Mouse (Mus musculus): ENCODE results near the gene Kpnb1. TPM values are rescaled to one million over a fixed set of nuclear protein-coding genes. Genes with fewer than 3 reads are reported as not detected.

Gene Kpnb1
- polyA plus RNA-seq, 1 experiment from 2014 or later, result 63.6 TPM

DNA sequence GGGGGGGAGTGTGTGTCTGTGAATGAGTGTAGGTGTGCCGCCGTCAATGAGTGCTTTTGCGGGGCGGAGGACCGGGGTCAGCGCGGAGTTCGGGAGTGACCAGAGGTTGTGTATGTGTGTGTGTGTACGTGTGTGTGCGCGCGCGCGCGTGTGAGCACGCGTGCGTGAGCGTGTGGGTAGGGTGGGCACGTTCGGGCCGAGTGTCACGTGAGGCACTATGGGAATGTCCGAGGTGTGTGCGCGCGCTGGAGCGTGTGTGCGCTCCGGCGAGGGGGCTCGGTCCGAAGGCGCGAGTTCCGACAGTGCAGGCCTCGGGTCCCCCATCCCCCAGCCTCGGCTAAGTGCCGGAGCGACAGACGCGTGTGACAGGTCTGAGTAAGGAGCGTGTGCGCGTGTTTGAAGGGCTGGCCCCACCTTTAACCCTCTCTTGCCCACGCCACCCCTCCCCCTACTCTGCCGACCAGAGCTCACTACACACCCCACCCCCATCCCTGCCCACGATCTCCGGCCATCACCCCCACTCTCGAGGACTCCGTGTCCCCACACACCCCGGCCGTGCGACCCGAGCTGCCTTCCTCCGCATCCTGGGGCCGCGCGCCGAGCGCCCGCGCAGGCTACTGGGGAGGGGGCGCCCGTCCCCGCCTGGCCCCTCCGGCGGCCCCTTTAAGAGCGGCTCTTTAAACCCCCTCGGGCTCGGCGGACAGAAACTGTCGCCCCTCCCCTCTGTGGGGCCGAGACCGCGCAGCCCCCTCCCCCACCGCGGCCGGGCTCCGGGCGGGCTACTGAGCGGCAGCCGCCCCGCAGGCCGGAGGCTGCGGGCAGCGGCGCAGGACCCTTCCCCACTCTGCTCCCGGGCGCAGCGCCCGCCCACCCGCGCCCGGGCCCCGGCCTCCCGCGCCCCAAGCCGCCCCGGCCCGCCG lies 37.0 kb downstream of the Kpnb1 start:
- H3K9me3 ChIP-seq (replicated peaks; ENCODE audit: control insufficient read depth, low read length), result no peaks in the 10 kb centered on the region
- peak; percentile 58 for ATAC-seq (replicated peaks; ENCODE audit: insufficient number of reproducible peaks, low FRiP score, low TSS enrichment)
- H3K4me1 ChIP-seq (ENCODE audit: control insufficient read depth, insufficient read depth, low read length), result peaks cover 24% of the 10 kb centered on the region
- peak overlapping the region; percentile 91 for H3K27ac ChIP-seq (ENCODE audit: low read depth, low read length)
- under 1% methylated on average over 81 of the region's 102 CpGs for WGBS (ENCODE audit: insufficient replicate concordance)
- H3K4me3 ChIP-seq (ENCODE audit: low read depth, low read length), result peak overlapping the region; percentile 75
- H3K27me3 ChIP-seq (ENCODE audit: control insufficient read depth, insufficient read depth, low read length), result peaks cover 6% of the 10 kb centered on the region; the same call in 1 of the 2 replicates
- H3K4me2 ChIP-seq, result peak overlapping the region; percentile 94
- peak overlapping the region; percentile 74 for H3K9ac ChIP-seq (ENCODE audit: low read depth, low read length)
- peaks cover 9% of the 10 kb centered on the region for H3K36me3 ChIP-seq (ENCODE audit: control insufficient read depth, insufficient read depth, low read length)

DNA sequence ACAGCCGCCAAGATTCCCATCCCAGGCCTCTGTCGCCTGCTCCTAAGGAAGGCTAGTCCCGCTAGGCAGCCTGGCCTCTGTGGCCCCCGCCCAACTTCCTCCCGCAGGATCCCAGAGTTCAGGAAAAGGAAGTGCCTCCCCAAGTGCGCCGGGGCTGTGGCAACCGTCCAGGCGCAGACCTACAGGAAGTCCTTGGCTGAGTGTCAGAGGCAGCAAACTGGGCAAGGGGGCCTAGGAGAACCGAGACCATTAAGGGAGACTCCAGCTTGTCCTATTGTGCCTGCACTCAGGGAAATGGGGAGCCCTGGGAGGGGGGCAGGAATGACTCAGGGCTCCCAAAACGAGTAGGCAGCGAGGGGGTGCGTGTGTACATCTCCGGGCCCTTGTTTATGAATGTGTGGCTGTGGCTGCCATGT lies 37.7 kb downstream of the Kpnb1 start:
- peak; percentile 46 for ATAC-seq (replicated peaks; ENCODE audit: insufficient number of reproducible peaks, low FRiP score, low TSS enrichment)

GRCm38 (mm10) chr11:97149026-97149425 lies 38.7 kb downstream of the Kpnb1 start:
- Histone ChIP-seq H3K9me3 (replicated peaks; ENCODE audit: control insufficient read depth, low read length) (no peaks in the 10 kb centered on the region), H3K4me3 (ENCODE audit: low read depth, low read length) (peak overlapping the region; percentile 75), H3K27me3 (ENCODE audit: control insufficient read depth, insufficient read depth, low read length) (peaks cover 6% of the 10 kb centered on the region; the same call in 1 of the 2 replicates), H3K4me2 (peak overlapping the region; percentile 94), H3K4me1 (ENCODE audit: control insufficient read depth, insufficient read depth, low read length) (peaks cover 28% of the 10 kb centered on the region), H3K9ac (ENCODE audit: low read depth, low read length) (peak overlapping the region; percentile 52; the same call in 1 of the 2 replicates), H3K27ac (ENCODE audit: low read depth, low read length) (peak overlapping the region; percentile 91), H3K36me3 (ENCODE audit: control insufficient read depth, insufficient read depth, low read length) (0 out of 2 replicates have a peak, but pooled peaks cover 3% of the 10 kb centered on the region)
- ATAC-seq (replicated peaks; ENCODE audit: insufficient number of reproducible peaks, low FRiP score, low TSS enrichment), result no peak
- WGBS (ENCODE audit: insufficient replicate concordance), result 23% methylated on average over 9 of the region's 9 CpGs

More for the DNA sequence above, 37.7 kb downstream of the Kpnb1 start:
- H3K36me3 ChIP-seq (ENCODE audit: control insufficient read depth, insufficient read depth, low read length), result peaks cover 3% of the 10 kb centered on the region
- peaks cover 6% of the 10 kb centered on the region; the same call in 1 of the 2 replicates for H3K27me3 ChIP-seq (ENCODE audit: control insufficient read depth, insufficient read depth, low read length)
- peak overlapping the region; percentile 75 for H3K4me3 ChIP-seq (ENCODE audit: low read depth, low read length)
- no peaks in the 10 kb centered on the region for H3K9me3 ChIP-seq (replicated peaks; ENCODE audit: control insufficient read depth, low read length)
- peak overlapping the region; percentile 91 for H3K27ac ChIP-seq (ENCODE audit: low read depth, low read length)
- peak overlapping the region; percentile 94 for H3K4me2 ChIP-seq
- WGBS (ENCODE audit: insufficient replicate concordance), result 2% methylated on average over 14 of the region's 14 CpGs
- H3K4me1 ChIP-seq (ENCODE audit: control insufficient read depth, insufficient read depth, low read length), result peaks cover 28% of the 10 kb centered on the region
- H3K9ac ChIP-seq (ENCODE audit: low read depth, low read length), result peak overlapping the region; percentile 74

DNA sequence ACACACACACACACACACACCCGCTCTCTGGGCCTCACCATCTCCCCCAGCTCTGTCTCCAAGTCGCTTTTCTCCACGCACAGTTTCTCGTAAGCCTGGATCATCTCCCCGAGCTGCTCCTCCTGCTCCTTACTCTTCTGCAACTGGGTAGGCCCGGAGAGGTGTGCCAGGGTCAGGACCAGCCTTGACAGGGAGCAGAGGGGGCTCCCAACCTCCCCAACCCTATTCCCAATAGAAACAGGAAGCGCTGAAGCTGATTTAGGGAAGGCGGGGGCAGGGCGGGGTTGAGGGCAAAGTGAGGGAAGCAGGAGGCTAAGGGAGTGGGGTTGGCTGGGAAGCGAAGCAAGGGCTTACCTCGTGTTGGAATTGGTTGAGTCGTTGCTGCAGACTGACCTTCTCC lies 39.1 kb downstream of the Kpnb1 start:
- Histone ChIP-seq H3K27me3 (ENCODE audit: control insufficient read depth, insufficient read depth, low read length) (peaks cover 6% of the 10 kb centered on the region; the same call in 1 of the 2 replicates), H3K4me1 (ENCODE audit: control insufficient read depth, insufficient read depth, low read length) (peaks cover 28% of the 10 kb centered on the region), H3K9ac (ENCODE audit: low read depth, low read length) (peak overlapping the region; percentile 52), H3K36me3 (ENCODE audit: control insufficient read depth, insufficient read depth, low read length) (0 out of 2 replicates have a peak, but pooled peaks cover 3% of the 10 kb centered on the region), H3K4me3 (ENCODE audit: low read depth, low read length) (peak overlapping the region; percentile 75), H3K27ac (ENCODE audit: low read depth, low read length) (no peak overlapping the region), H3K4me2 (peak overlapping the region; percentile 94), H3K9me3 (replicated peaks; ENCODE audit: control insufficient read depth, low read length) (no peaks in the 10 kb centered on the region)
- no peak for ATAC-seq (replicated peaks; ENCODE audit: insufficient number of reproducible peaks, low FRiP score, low TSS enrichment)
- 31% methylated on average over 12 of the region's 12 CpGs for WGBS (ENCODE audit: insufficient replicate concordance)

DNA sequence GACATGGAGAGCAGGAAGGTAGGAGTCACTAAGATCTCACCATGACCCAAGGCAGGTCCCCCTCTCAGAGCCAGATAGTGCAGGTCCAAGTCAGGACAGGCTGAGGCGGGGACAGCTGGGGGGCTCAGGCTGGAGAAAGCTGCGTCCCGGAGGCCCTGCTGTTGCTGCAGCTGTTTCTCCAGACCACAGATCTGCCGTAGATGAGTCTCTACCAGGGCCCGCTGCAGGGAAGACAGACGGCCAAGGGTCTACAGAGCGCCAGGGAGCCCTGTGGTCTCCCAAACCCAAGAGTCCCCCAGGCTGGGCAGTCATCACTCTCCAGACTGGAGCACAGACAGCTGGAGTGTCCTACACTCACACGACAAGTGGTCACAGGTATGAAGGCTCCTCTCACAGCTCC lies 40.3 kb downstream of the Kpnb1 start:
- no peaks in the 10 kb centered on the region for H3K9me3 ChIP-seq (replicated peaks; ENCODE audit: control insufficient read depth, low read length)
- ATAC-seq (replicated peaks; ENCODE audit: insufficient number of reproducible peaks, low FRiP score, low TSS enrichment), result no peak
- no peak overlapping the region for H3K4me3 ChIP-seq (ENCODE audit: low read depth, low read length)
- no peak overlapping the region for H3K9ac ChIP-seq (ENCODE audit: low read depth, low read length)
- peaks cover 26% of the 10 kb centered on the region for H3K4me1 ChIP-seq (ENCODE audit: control insufficient read depth, insufficient read depth, low read length)
- no peak overlapping the region for H3K27ac ChIP-seq (ENCODE audit: low read depth, low read length)
- 69% methylated on average over 8 of the region's 8 CpGs for WGBS (ENCODE audit: insufficient replicate concordance)
- H3K36me3 ChIP-seq (ENCODE audit: control insufficient read depth, insufficient read depth, low read length), result 0 out of 2 replicates have a peak, but pooled peaks cover 3% of the 10 kb centered on the region
- peak overlapping the region; percentile 94; the same call in 1 of the 2 replicates for H3K4me2 ChIP-seq
- H3K27me3 ChIP-seq (ENCODE audit: control insufficient read depth, insufficient read depth, low read length), result peaks cover 6% of the 10 kb centered on the region; the same call in 1 of the 2 replicates

GRCm38 (mm10) chr11:97146724-97147123 lies 41.0 kb downstream of the Kpnb1 start:
- no peak overlapping the region for H3K4me3 ChIP-seq (ENCODE audit: low read depth, low read length)
- H3K4me2 ChIP-seq, result peak overlapping the region; percentile 34
- peaks cover 21% of the 10 kb centered on the region for H3K4me1 ChIP-seq (ENCODE audit: control insufficient read depth, insufficient read depth, low read length)
- 0 out of 2 replicates have a peak, but pooled peaks cover 3% of the 10 kb centered on the region for H3K36me3 ChIP-seq (ENCODE audit: control insufficient read depth, insufficient read depth, low read length)
- H3K9me3 ChIP-seq (replicated peaks; ENCODE audit: control insufficient read depth, low read length), result no peaks in the 10 kb centered on the region
- 4% methylated on average over 8 of the region's 8 CpGs for WGBS (ENCODE audit: insufficient replicate concordance)
- H3K27ac ChIP-seq (ENCODE audit: low read depth, low read length), result no peak overlapping the region
- H3K27me3 ChIP-seq (ENCODE audit: control insufficient read depth, insufficient read depth, low read length), result peaks cover 8% of the 10 kb centered on the region
- no peak overlapping the region for H3K9ac ChIP-seq (ENCODE audit: low read depth, low read length)
- ATAC-seq (replicated peaks; ENCODE audit: insufficient number of reproducible peaks, low FRiP score, low TSS enrichment), result no peak

DNA sequence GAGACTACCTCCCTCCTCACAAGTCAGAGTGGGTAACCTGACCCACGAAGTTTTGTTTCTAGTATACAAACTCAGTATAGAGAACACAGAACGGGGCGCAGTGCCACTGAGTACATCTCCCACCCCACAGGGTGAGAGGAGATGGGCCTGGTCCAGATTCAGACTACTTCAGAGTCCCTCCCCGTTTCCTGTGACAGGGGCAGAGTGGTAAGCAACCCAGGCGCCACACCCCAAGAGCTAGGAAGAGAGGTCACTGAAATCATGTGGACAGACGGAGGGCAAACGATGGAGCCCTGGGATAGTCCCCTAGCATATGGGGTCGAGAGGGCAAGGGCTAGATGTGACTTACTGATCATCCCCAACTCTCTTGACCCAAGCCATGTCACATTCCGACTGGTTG lies 41.7 kb downstream of the Kpnb1 start:
- no peak overlapping the region for H3K9ac ChIP-seq (ENCODE audit: low read depth, low read length)
- H3K9me3 ChIP-seq (replicated peaks; ENCODE audit: control insufficient read depth, low read length), result no peaks in the 10 kb centered on the region
- H3K36me3 ChIP-seq (ENCODE audit: control insufficient read depth, insufficient read depth, low read length), result peaks cover 5% of the 10 kb centered on the region; the same call in 1 of the 2 replicates
- no peak for ATAC-seq (replicated peaks; ENCODE audit: insufficient number of reproducible peaks, low FRiP score, low TSS enrichment)
- no peak overlapping the region for H3K4me2 ChIP-seq
- H3K4me1 ChIP-seq (ENCODE audit: control insufficient read depth, insufficient read depth, low read length), result peaks cover 18% of the 10 kb centered on the region
- H3K27me3 ChIP-seq (ENCODE audit: control insufficient read depth, insufficient read depth, low read length), result peaks cover 16% of the 10 kb centered on the region
- no peak overlapping the region for H3K27ac ChIP-seq (ENCODE audit: low read depth, low read length)
- WGBS (ENCODE audit: insufficient replicate concordance), result 65% methylated on average over 9 of the region's 9 CpGs
- no peak overlapping the region for H3K4me3 ChIP-seq (ENCODE audit: low read depth, low read length)

DNA sequence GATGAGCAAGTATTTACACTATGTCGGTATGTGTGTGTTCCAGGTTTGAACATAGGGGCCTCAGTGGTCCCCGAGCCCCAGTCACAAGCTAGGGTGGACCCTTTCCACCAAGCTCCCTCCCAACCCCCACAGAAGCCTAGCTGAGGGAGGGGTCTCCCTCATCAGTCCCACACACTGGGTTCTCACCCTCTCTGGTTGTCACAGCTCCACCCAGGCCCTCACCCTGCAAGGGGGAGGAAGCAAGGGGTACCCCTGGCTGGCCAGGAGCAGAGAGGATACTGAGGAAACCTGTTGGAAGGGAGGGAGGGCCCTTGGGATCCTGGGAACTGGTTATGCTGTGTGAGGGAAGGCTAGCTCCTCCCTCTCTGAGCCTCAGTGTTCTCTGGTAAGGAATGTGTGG lies 42.4 kb downstream of the Kpnb1 start:
- Histone ChIP-seq H3K36me3 (ENCODE audit: control insufficient read depth, insufficient read depth, low read length) (peaks cover 5% of the 10 kb centered on the region; the same call in 1 of the 2 replicates), H3K9me3 (replicated peaks; ENCODE audit: control insufficient read depth, low read length) (no peaks in the 10 kb centered on the region), H3K27me3 (ENCODE audit: control insufficient read depth, insufficient read depth, low read length) (peaks cover 22% of the 10 kb centered on the region), H3K9ac (ENCODE audit: low read depth, low read length) (no peak overlapping the region), H3K4me1 (ENCODE audit: control insufficient read depth, insufficient read depth, low read length) (peaks cover 18% of the 10 kb centered on the region), H3K27ac (ENCODE audit: low read depth, low read length) (no peak overlapping the region), H3K4me2 (no peak overlapping the region), H3K4me3 (ENCODE audit: low read depth, low read length) (no peak overlapping the region)
- WGBS (ENCODE audit: insufficient replicate concordance), result 56% methylated on average over 2 of the region's 2 CpGs
- ATAC-seq (replicated peaks; ENCODE audit: insufficient number of reproducible peaks, low FRiP score, low TSS enrichment), result no peak
